Mouse (Mus musculus) erythroblast, embryonic 14.5 days (primary cell): Measurements from ENCODE around the gene Sema4b. TPM values are rescaled to one million over a fixed set of nuclear protein-coding genes. Genes with fewer than 3 reads are reported as not detected.

Experiments used
- H3K27me3 ChIP-seq: 2 replicates; pipeline ENCODE4 v1.6.1; 2012; ENCODE audit warnings: inconsistent platforms; ENCODE audit not compliant: control insufficient read depth
- H3K36me3 ChIP-seq: 2 replicates; pipeline ENCODE4 v1.6.1; 2012; ENCODE audit warnings: mild to moderate bottlenecking, inconsistent platforms; ENCODE audit not compliant: control insufficient read depth
- H3K4me1 ChIP-seq: 2 replicates; pipeline ENCODE4 v1.6.1; 2012; ENCODE audit warnings: inconsistent platforms; ENCODE audit not compliant: control insufficient read depth
- H3K4me3 ChIP-seq: replicated peaks from 2 replicates; pipeline ENCODE3; 2012; ENCODE audit warnings: moderate library complexity, mild to moderate bottlenecking, inconsistent platforms
- H3K9me3 ChIP-seq: 2 replicates; pipeline ENCODE4 v1.6.1; 2012; ENCODE audit warnings: low read length, inconsistent platforms, mixed read lengths; ENCODE audit not compliant: control insufficient read depth
- GATA1 ChIP-seq: IDR thresholded peaks from 2 replicates; pipeline ENCODE4 v1.6.1; 2012; ENCODE audit warnings: low read length, inconsistent platforms, mixed read lengths
- TAL1 ChIP-seq: IDR thresholded peaks from 3 replicates; pipeline ENCODE4 v1.6.1; 2012; ENCODE audit warnings: low read length, inconsistent platforms, mixed read lengths
- polyA plus RNA-seq: library from polyadenylated mRNA; stranded (reverse); fragments of >175 nt; gene quantifications from 2 replicates; pipeline ENCODE4 v1.2.3, GENCODE M21; 2012

Sema4b gene
- polyA plus RNA-seq, 1 experiment, result 3.1 TPM

GRCm38 (mm10) chr7:80154689-80155088, 32.0 kb upstream of the Sema4b start:
- peaks cover 57% of the 10 kb centered on the region for H3K4me1 ChIP-seq
- H3K27me3 ChIP-seq, result no peaks in the 10 kb centered on the region
- H3K9me3 ChIP-seq, result peaks cover 3% of the 10 kb centered on the region
- TF ChIP-seq GATA1, result no peak
- H3K4me3 ChIP-seq, result no peak overlapping the region
- H3K36me3 ChIP-seq, result no peaks in the 10 kb centered on the region; the same call in 1 of the 2 replicates

GRCm38 (mm10) chr7:80156711-80157227, 29.9 kb upstream of the Sema4b start:
- H3K36me3 ChIP-seq, result no peaks in the 10 kb centered on the region; the same call in 1 of the 2 replicates
- peak overlapping the region; percentile 45 for H3K4me3 ChIP-seq
- H3K4me1 ChIP-seq, result peaks cover 56% of the 10 kb centered on the region
- TF ChIP-seq GATA1, result no peak
- TF ChIP-seq TAL1, result no peak
- H3K27me3 ChIP-seq, result peaks cover 5% of the 10 kb centered on the region; the same call in 1 of the 2 replicates
- H3K9me3 ChIP-seq, result peaks cover 3% of the 10 kb centered on the region

GRCm38 (mm10) chr7:80158496-80159268, 28.0 kb upstream of the Sema4b start:
- no peak for TF ChIP-seq TAL1
- TF ChIP-seq GATA1, result no peak
- Histone ChIP-seq H3K4me1 (peaks cover 49% of the 10 kb centered on the region), H3K4me3 (no peak overlapping the region), H3K9me3 (no peaks in the 10 kb centered on the region), H3K27me3 (peaks cover 5% of the 10 kb centered on the region; the same call in 1 of the 2 replicates), H3K36me3 (no peaks in the 10 kb centered on the region)

GRCm38 (mm10) chr7:80160293-80160944, 26.2 kb upstream of the Sema4b start:
- H3K27me3 ChIP-seq, result peaks cover 5% of the 10 kb centered on the region; the same call in 1 of the 2 replicates
- no peaks in the 10 kb centered on the region for H3K9me3 ChIP-seq
- H3K4me1 ChIP-seq, result peaks cover 53% of the 10 kb centered on the region
- no peaks in the 10 kb centered on the region for H3K36me3 ChIP-seq
- TF ChIP-seq TAL1 (no peak), GATA1 (no peak)
- no peak overlapping the region for H3K4me3 ChIP-seq

- H3K27me3 ChIP-seq, result peaks cover 5% of the 10 kb centered on the region; the same call in 1 of the 2 replicates
These were observed 25.7 kb upstream of the Sema4b start for GRCm38 (mm10) chr7:80160945-80161306.

GRCm38 (mm10) chr7:80165432-80165831, 21.2 kb upstream of the Sema4b start:
- no peak for TF ChIP-seq TAL1
- TF ChIP-seq GATA1, result no peak
- H3K36me3 ChIP-seq, result no peaks in the 10 kb centered on the region
- no peak overlapping the region for H3K4me3 ChIP-seq
- H3K9me3 ChIP-seq, result no peaks in the 10 kb centered on the region
- H3K4me1 ChIP-seq, result peaks cover 63% of the 10 kb centered on the region
- peaks cover 5% of the 10 kb centered on the region; the same call in 1 of the 2 replicates for H3K27me3 ChIP-seq

More at GRCm38 (mm10) chr7:80160945-80161306, 25.7 kb upstream of the Sema4b start:
- Histone ChIP-seq H3K4me1 (peaks cover 55% of the 10 kb centered on the region), H3K4me3 (no peak overlapping the region), H3K36me3 (no peaks in the 10 kb centered on the region), H3K9me3 (no peaks in the 10 kb centered on the region)
- TF ChIP-seq TAL1, result no peak
- no peak for TF ChIP-seq GATA1

GRCm38 (mm10) chr7:80166740-80167139, 19.9 kb upstream of the Sema4b start:
- Histone ChIP-seq H3K4me3 (peak overlapping the region; percentile 44), H3K27me3 (no peaks in the 10 kb centered on the region), H3K9me3 (no peaks in the 10 kb centered on the region), H3K4me1 (peaks cover 59% of the 10 kb centered on the region), H3K36me3 (no peaks in the 10 kb centered on the region)
- TF ChIP-seq TAL1, result no peak
- peak; percentile 40; the same call in 1 of the 2 replicates for TF ChIP-seq GATA1

GRCm38 (mm10) chr7:80169847-80170246, 16.8 kb upstream of the Sema4b start:
- TF ChIP-seq TAL1 (no peak), GATA1 (no peak)
- H3K27me3 ChIP-seq, result no peaks in the 10 kb centered on the region; the same call in 1 of the 2 replicates
- no peaks in the 10 kb centered on the region for H3K36me3 ChIP-seq
- peaks cover 55% of the 10 kb centered on the region for H3K4me1 ChIP-seq
- no peak overlapping the region for H3K4me3 ChIP-seq
- no peaks in the 10 kb centered on the region for H3K9me3 ChIP-seq

GRCm38 (mm10) chr7:80171345-80171744, 15.3 kb upstream of the Sema4b start:
- H3K9me3 ChIP-seq, result no peaks in the 10 kb centered on the region
- peaks cover 44% of the 10 kb centered on the region for H3K4me1 ChIP-seq
- no peaks in the 10 kb centered on the region for H3K36me3 ChIP-seq
- TF ChIP-seq GATA1, result no peak
- no peak for TF ChIP-seq TAL1
- H3K27me3 ChIP-seq, result no peaks in the 10 kb centered on the region; the same call in 1 of the 2 replicates
- no peak overlapping the region for H3K4me3 ChIP-seq
